Mouse (Mus musculus) stomach, postnatal 0 days (tissue): ENCODE results near the gene Zbtb7b. TPM values are rescaled to one million over a fixed set of nuclear protein-coding genes. Genes with fewer than 3 reads are reported as not detected.
A peak's percentile ranks its signal among the peaks of the same experiment; 100 is the strongest.

Experiments
- ATAC-seq: fragments of 200-750 bp; cut with Nextera tagmentation; 2 replicates; pipeline ENCODE4 v1.8.0; 2017; ENCODE audit not compliant: low FRiP score, low TSS enrichment
- DNase-seq: peaks from one replicate; pipeline ENCODE4 v3.0.0-alpha.2; 2016; ENCODE audit warnings: low spot score
- H3K27ac ChIP-seq: fragments of 300-500 bp; sonication (generic); replicated peaks from 2 replicates; pipeline ENCODE4 v1.5.1; 2014; ENCODE audit warnings: mild to moderate bottlenecking, control low read depth
- H3K27me3 ChIP-seq: fragments of 300-500 bp; sonication (generic); 2 replicates; pipeline ENCODE4 v1.6.1; 2014; ENCODE audit warnings: low read length; ENCODE audit not compliant: control insufficient read depth, insufficient read depth
- H3K36me3 ChIP-seq: fragments of 300-500 bp; sonication (generic); 2 replicates; pipeline ENCODE4 v1.6.1; 2014; ENCODE audit warnings: low read length, mixed read lengths; ENCODE audit not compliant: control insufficient read depth, insufficient read depth
- H3K4me1 ChIP-seq: fragments of 300-500 bp; sonication (generic); replicated peaks from 2 replicates; pipeline ENCODE4 v1.6.1; 2014; ENCODE audit warnings: antibody characterized with exemption; ENCODE audit not compliant: control insufficient read depth, insufficient read depth
- H3K4me2 ChIP-seq: fragments of 300-500 bp; sonication (generic); replicated peaks from 2 replicates; pipeline ENCODE4 v1.6.1; 2014; ENCODE audit warnings: low read depth, mild to moderate bottlenecking, control low read depth, moderate library complexity
- H3K4me3 ChIP-seq: fragments of 300-500 bp; sonication (generic); 2 replicates; pipeline ENCODE4 v1.5.1; 2014; ENCODE audit warnings: low read depth, low read length, control low read depth
- H3K9ac ChIP-seq: fragments of 300-500 bp; sonication (generic); 2 replicates; pipeline ENCODE4 v1.6.1; 2014; ENCODE audit warnings: mild to moderate bottlenecking, low read length, control low read depth, mixed read lengths
- H3K9me3 ChIP-seq: fragments of 300-500 bp; sonication (generic); 2 replicates; pipeline ENCODE4 v1.6.1; 2016; ENCODE audit warnings: low read length; ENCODE audit not compliant: control insufficient read depth
- CTCF ChIP-seq: IDR thresholded peaks from 2 replicates; pipeline ENCODE4 v1.5.1; 2016; ENCODE audit warnings: antibody characterized with exemption, low read depth, mild to moderate bottlenecking, moderate library complexity
- EP300 ChIP-seq: optimal IDR thresholded peaks from 2 replicates; pipeline ENCODE3; 2016; ENCODE audit warnings: antibody characterized with exemption
- WGBS: fragments of 180-500 bp; shearing (Covaris S2); extraction: QIAGEN DNeasy Blood & Tissue Kit; methylation state at CpG from one replicate; pipeline ENCODE4 v1.1.7; 2014; 5-methylcytosine and 5-hydroxymethylcytosine counted together
- polyA plus RNA-seq: library from polyadenylated mRNA; unstranded; fragments of >200 nt; fragmentation: Nextera tagmentation; extraction: Ambion mirVana; gene quantifications from 2 replicates; pipeline ENCODE4 v1.2.1, GENCODE M21; 2015

Zbtb7b gene
- polyA plus RNA-seq: 7.9 and 9.1 TPM in 2 replicates

- H3K4me2 ChIP-seq: peak within 1 kb of the TSS; percentile 99
- peaks cover 6% of the 10 kb centered on the region; the same call in 1 of the 2 replicates for H3K4me1 ChIP-seq
- DNase-seq: peak; percentile 92
- TF ChIP-seq EP300 (peak; percentile 45), CTCF (peak; percentile 63)
- H3K4me3 ChIP-seq: peak within 1 kb of the TSS; percentile 76
- H3K27ac ChIP-seq: peak within 1 kb of the TSS; percentile 97
- peak within 1 kb of the TSS; percentile 79 for H3K9ac ChIP-seq
- no peaks in the 10 kb centered on the region for H3K27me3 ChIP-seq
- H3K36me3 ChIP-seq: no peaks in the 10 kb centered on the region
- WGBS: under 1% methylated on average over 39 of the region's 42 CpGs
- no peaks in the 10 kb centered on the region for H3K9me3 ChIP-seq
- ATAC-seq: peak; percentile 53
These were observed at the start of gene Zbtb7b for GRCm38 (mm10) chr3:89394006-89394893. Zbtb7b (minus strand) TSS chr3:89394776.

GRCm38 (mm10) chr3:89440691-89441090, 46.1 kb upstream of the Zbtb7b start:
- Histone ChIP-seq H3K9me3 (no peaks in the 10 kb centered on the region), H3K27ac (no peak overlapping the region), H3K36me3 (peaks cover 7% of the 10 kb centered on the region; the same call in 1 of the 2 replicates), H3K4me2 (no peak overlapping the region), H3K9ac (no peak overlapping the region), H3K4me3 (no peak overlapping the region), H3K27me3 (no peaks in the 10 kb centered on the region), H3K4me1 (peaks cover 5% of the 10 kb centered on the region)
- ATAC-seq (no peak), DNase-seq (no peak)
- 88% methylated on average over 2 of the region's 2 CpGs for WGBS
- TF ChIP-seq CTCF (no peak), EP300 (no peak)

GRCm38 (mm10) chr3:89437269-89437668, 42.7 kb upstream of the Zbtb7b start:
- H3K27ac ChIP-seq: peak overlapping the region; percentile 66
- H3K36me3 ChIP-seq: peaks cover 5% of the 10 kb centered on the region; the same call in 1 of the 2 replicates
- peak overlapping the region; percentile 48 for H3K4me3 ChIP-seq
- H3K4me1 ChIP-seq: peaks cover 5% of the 10 kb centered on the region
- H3K9ac ChIP-seq: peak overlapping the region; percentile 59
- H3K27me3 ChIP-seq: no peaks in the 10 kb centered on the region
- peak; percentile 37 for DNase-seq
- peak; percentile 43; the same call in 1 of the 2 replicates for ATAC-seq
- no peaks in the 10 kb centered on the region for H3K9me3 ChIP-seq
- H3K4me2 ChIP-seq: peak overlapping the region; percentile 67
- 28% methylated on average over 5 of the region's 5 CpGs for WGBS
- TF ChIP-seq CTCF: no peak

GRCm38 (mm10) chr3:89436176-89437113, 41.9 kb upstream of the Zbtb7b start, which contains the start of gene Pbxip1:
Pbxip1 (plus strand) TSS chr3:89436706.
- H3K9ac ChIP-seq: peak within 1 kb of the TSS; percentile 59
- 6% methylated on average over 16 of the region's 16 CpGs for WGBS
- DNase-seq: peak; percentile 87

GRCm38 (mm10) chr3:89435041-89435440, 40.5 kb upstream of the Zbtb7b start:
- ATAC-seq: no peak
- H3K36me3 ChIP-seq: peaks cover 5% of the 10 kb centered on the region; the same call in 1 of the 2 replicates

More at GRCm38 (mm10) chr3:89436176-89437113, 41.9 kb upstream of the Zbtb7b start, which contains the start of gene Pbxip1:
- Histone ChIP-seq H3K4me2 (peak within 1 kb of the TSS; percentile 67), H3K9me3 (no peaks in the 10 kb centered on the region), H3K4me3 (peak within 1 kb of the TSS; percentile 48), H3K27ac (peak within 1 kb of the TSS; percentile 66), H3K36me3 (peaks cover 5% of the 10 kb centered on the region; the same call in 1 of the 2 replicates), H3K4me1 (peaks cover 5% of the 10 kb centered on the region), H3K27me3 (no peaks in the 10 kb centered on the region)
- TF ChIP-seq CTCF (no peak), EP300 (no peak)
- peak; percentile 77 for ATAC-seq

More at GRCm38 (mm10) chr3:89435041-89435440, 40.5 kb upstream of the Zbtb7b start:
- TF ChIP-seq CTCF: no peak
- TF ChIP-seq EP300: no peak
- H3K27ac ChIP-seq: no peak overlapping the region
- DNase-seq: no peak
- H3K9me3 ChIP-seq: no peaks in the 10 kb centered on the region
- H3K4me2 ChIP-seq: no peak overlapping the region
- no peaks in the 10 kb centered on the region for H3K27me3 ChIP-seq
- H3K9ac ChIP-seq: no peak overlapping the region
- peaks cover 9% of the 10 kb centered on the region for H3K4me1 ChIP-seq
- no peak overlapping the region for H3K4me3 ChIP-seq
- WGBS: 61% methylated on average over 7 of the region's 7 CpGs
